Mouse (Mus musculus) erythroblast, embryonic 14.5 days (primary cell): ENCODE measurements around the gene Dicer1.

Source experiments
- GATA1 ChIP-seq: IDR thresholded peaks from 2 replicates; pipeline ENCODE4 v1.6.1; 2012; ENCODE audit warnings: low read length, inconsistent platforms, mixed read lengths
- TAL1 ChIP-seq: IDR thresholded peaks from 3 replicates; pipeline ENCODE4 v1.6.1; 2012; ENCODE audit warnings: low read length, inconsistent platforms, mixed read lengths

- TF ChIP-seq GATA1 (no peak), TAL1 (no peak)
Observed at GRCm38 (mm10) chr12:104676535-104677370, 75.0 kb downstream of the Dicer1 start.
